ENCODE assay signal across 7 mouse cellular contexts in the genomic region with DNA sequence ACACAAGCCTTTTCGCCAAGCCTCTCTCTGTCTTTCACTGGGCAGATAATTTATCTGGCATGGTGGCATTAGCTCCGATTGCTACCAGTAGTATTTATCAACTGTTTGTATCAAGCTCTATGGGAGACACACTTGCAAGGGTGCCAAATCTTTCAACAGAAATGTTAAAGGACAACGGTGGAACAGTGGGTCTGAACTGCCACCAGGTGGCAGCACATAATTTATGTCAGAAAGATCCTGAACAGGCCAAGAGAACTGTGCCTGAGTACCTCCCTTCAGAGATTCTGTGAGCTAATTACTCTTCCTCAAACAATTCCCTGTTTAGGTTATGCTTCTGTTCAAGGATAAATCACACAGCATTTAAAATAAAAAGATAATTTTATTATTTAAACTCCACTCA. TPM values are rescaled to one million over a fixed set of nuclear protein-coding genes. Genes with fewer than 3 reads are reported as not detected.
DNase-seq lines count a peak whose midpoint lies in the region; TF ChIP-seq lines count a peak whose summit lies in the region.

No protein-coding gene starts in this region.

- DNase-seq in ES-E14 (ENCODE audit: low read depth, low spot score) = peak; percentile 83
- peak; percentile 68 for DNase-seq in adrenal gland, adult 2 months
- DNase-seq in embryo, embryonic 10.5 days (ENCODE audit: low spot score) = peak; percentile 91
- DNase-seq in gastrocnemius, postnatal 10 days = peak; percentile 59
- DNase-seq in layer of hippocampus, adult 8-10 months (ENCODE audit: low spot score in 2 of 2) = peak; percentile 60
- DNase-seq in lung, postnatal 4 days = peak; percentile 54 to 78
- DNase-seq in right cerebral cortex, postnatal 4 days = peak; percentile 66

- H3K36me3 ChIP-seq in ES-E14 (ENCODE audit: control insufficient read depth, insufficient read depth, low read length, poor library complexity, severe bottlenecking) = peaks cover 6% of the 10 kb centered on the region

- no peak overlapping the region for H3K27ac ChIP-seq in ES-E14 (ENCODE audit: insufficient read depth, low read depth, low read length, poor library complexity, severe bottlenecking)

- H3K9ac ChIP-seq in ES-E14 (ENCODE audit: insufficient read depth, low read depth, low read length, poor library complexity, severe bottlenecking) = no peak overlapping the region

- no peak overlapping the region for H3K4me3 ChIP-seq in ES-E14 (ENCODE audit: insufficient read depth in 1 of 2, low read depth in 1 of 2, low read length in 2 of 2, poor library complexity in 1 of 2, severe bottlenecking in 1 of 2)

- in situ Hi-C loops in ES-E14 (cut with MboI; ENCODE audit: low sequenced_read_pairs in 2 of 2, unreplicated experiment in 2 of 2) = loop anchor here (5.0 to 10.0 kb wide), 2 partner anchors 65 to 68 kb away; no protein-coding TSS in a partner anchor

- no peaks in the 10 kb centered on the region for H3K9me3 ChIP-seq in ES-E14 (ENCODE audit: control insufficient read depth, insufficient read depth, low read depth, low read length)

- H3K4me1 ChIP-seq in ES-E14 (ENCODE audit: control insufficient read depth in 2 of 2, insufficient read depth in 2 of 2, low read length in 2 of 2, poor library complexity in 1 of 2) = peaks cover 3 to 4% of the 10 kb centered on the region in 2 experiments; a peak in 1 of 4 replicates

TF ChIP-seq in ES-E14, 5 proteins besides CTCF, POLR2A, EP300 and RAD21:
- TF ChIP-seq ZNF384 (IDR thresholded peaks at IDR 0.05; ENCODE audit: low read depth, low read length) (no peak), HCFC1 (IDR thresholded peaks at IDR 0.05; ENCODE audit: borderline replicate concordance, insufficient read depth, low read length) (no peak), MAFK (IDR thresholded peaks at IDR 0.05; ENCODE audit: insufficient read depth, low read depth, low read length) (no peak), ZC3H11A (IDR thresholded peaks at IDR 0.05; ENCODE audit: borderline replicate concordance, low read depth, low read length) (peak; percentile 80), CHD2 (IDR thresholded peaks at IDR 0.05; ENCODE audit: low read depth, low read length) (no peak)

RNA-seq across cellular contexts. Expression of a gene that starts 1.4 kb away (rescaled TPM):
- total RNA-seq in ES-E14 (2012; rRNA removed) = 15.3 and 20.6 TPM in 2 replicates
- 1 to 10 TPM; 3.4 to 5.4 TPM for total RNA-seq in adrenal gland, adult 2 months (2021)
- polyA plus RNA-seq in adrenal gland, adult 2 months (2012; rRNA removed) = 2.4 and 2.5 TPM in 2 replicates
- 1 to 10 TPM; 2.9 to 3.0 TPM for total RNA-seq in gastrocnemius, postnatal 10 days (2021)
- total RNA-seq in layer of hippocampus, adult 8-10 months (2022) = 1 to 10 TPM; 4.1 to 5.9 (median 4.7) TPM

RNA-seq across cellular contexts. Expression of a gene that starts 11.1 kb away (rescaled TPM):
- total RNA-seq in ES-E14 (2012; rRNA removed) = 18.6 and 21.9 TPM in 2 replicates
- total RNA-seq in adrenal gland, adult 2 months (2021) = 10 to 100 TPM; 19.0 to 20.3 TPM
- polyA plus RNA-seq in adrenal gland, adult 2 months (2012; rRNA removed) = 20.8 and 21.7 TPM in 2 replicates
- 1 to 10 TPM; 5.0 to 7.5 TPM for total RNA-seq in gastrocnemius, postnatal 10 days (2021)
- 1 to 10 TPM; 4.9 to 8.9 (median 6.2) TPM for total RNA-seq in layer of hippocampus, adult 8-10 months (2022)

RNA-seq across cellular contexts. Expression of a gene that starts 11.2 kb away (rescaled TPM):
- 15.8 and 18.7 TPM in 2 replicates for total RNA-seq in ES-E14 (2012; rRNA removed)
- 10 to 100 TPM; 36.1 to 43.5 TPM for total RNA-seq in adrenal gland, adult 2 months (2021)
- 12.2 and 16.5 TPM in 2 replicates for polyA plus RNA-seq in adrenal gland, adult 2 months (2012; rRNA removed)
- total RNA-seq in gastrocnemius, postnatal 10 days (2021) = 10 to 100 TPM; 23.0 to 25.6 TPM
- 10 to 100 TPM; 15.4 to 20.4 (median 17.5) TPM for total RNA-seq in layer of hippocampus, adult 8-10 months (2022)

RNA-seq across cellular contexts. Expression of a gene that starts 34.1 kb away (rescaled TPM):
- total RNA-seq in ES-E14 (2012; rRNA removed) = 444 and 682 TPM in 2 replicates
- 100 to 1,000 TPM; 703 to 816 TPM for total RNA-seq in adrenal gland, adult 2 months (2021)
- 20.2 and 21.8 TPM in 2 replicates for polyA plus RNA-seq in adrenal gland, adult 2 months (2012; rRNA removed)
- 100 to 1,000 TPM; 241 to 242 TPM for total RNA-seq in gastrocnemius, postnatal 10 days (2021)
- 100 to 1,000 TPM; 181 to 205 (median 195) TPM for total RNA-seq in layer of hippocampus, adult 8-10 months (2022)
